Mouse (Mus musculus) adrenal gland, adult (tissue): ENCODE data around the gene Auts2.
A peak's percentile ranks its signal among the peaks of the same experiment; 100 is the strongest.

Experiments
- DNase-seq, 2 experiments: peaks; one replicate each; pipeline ENCODE4 v3.0.0; 2022 to 2023; ENCODE audit warnings: low spot score in 1 of 2; ENCODE audit not compliant: inconsistent age in 2 of 2

Auts2 gene

GRCm38 (mm10) chr5:132500817-132501231 lies 42.3 kb downstream of the Auts2 start:
- no peak for DNase-seq

GRCm38 (mm10) chr5:132498896-132499295 lies 44.2 kb downstream of the Auts2 start:
- no peak for DNase-seq

- no peak for DNase-seq
Measured at GRCm38 (mm10) chr5:132498045-132498444, 45.1 kb downstream of the Auts2 start.

- DNase-seq: peak; percentile 42 to 74
Measured at GRCm38 (mm10) chr5:132492793-132493192, 50.4 kb downstream of the Auts2 start.

- DNase-seq: peak; percentile 37 to 74
Measured at GRCm38 (mm10) chr5:132492040-132492439, 51.1 kb downstream of the Auts2 start.

GRCm38 (mm10) chr5:132491508-132491907 lies 51.6 kb downstream of the Auts2 start:
- no peak for DNase-seq

- peak in 1 of 2 experiments; percentile 49 for DNase-seq
Measured at GRCm38 (mm10) chr5:132490326-132490725, 52.8 kb downstream of the Auts2 start.

GRCm38 (mm10) chr5:132489736-132490313 lies 53.3 kb downstream of the Auts2 start:
- DNase-seq: no peak

- DNase-seq: no peak
Measured at GRCm38 (mm10) chr5:132486831-132487230, 56.3 kb downstream of the Auts2 start.

- no peak for DNase-seq
Measured at GRCm38 (mm10) chr5:132485994-132486393, 57.1 kb downstream of the Auts2 start.

GRCm38 (mm10) chr5:132485448-132485847 lies 57.7 kb downstream of the Auts2 start:
- DNase-seq: no peak

- no peak for DNase-seq
Measured at GRCm38 (mm10) chr5:132481476-132481875, 61.7 kb downstream of the Auts2 start.

- no peak for DNase-seq
Measured at GRCm38 (mm10) chr5:132480461-132480860, 62.7 kb downstream of the Auts2 start.

GRCm38 (mm10) chr5:132479227-132479857 lies 63.8 kb downstream of the Auts2 start:
- no peak for DNase-seq

- no peak for DNase-seq
Measured at GRCm38 (mm10) chr5:132477533-132477932, 65.6 kb downstream of the Auts2 start.

- peak; percentile 23 to 60 for DNase-seq
Measured at GRCm38 (mm10) chr5:132472905-132473321, 70.2 kb downstream of the Auts2 start.

- no peak for DNase-seq
Measured at GRCm38 (mm10) chr5:132472184-132472829, 70.8 kb downstream of the Auts2 start.

GRCm38 (mm10) chr5:132467364-132467743 lies 75.8 kb downstream of the Auts2 start:
- no peak for DNase-seq

GRCm38 (mm10) chr5:132466427-132467363 lies 76.4 kb downstream of the Auts2 start:
- DNase-seq: peak; percentile 19 to 88

- no peak for DNase-seq
Measured at GRCm38 (mm10) chr5:132462560-132462959, 80.6 kb downstream of the Auts2 start.

- no peak for DNase-seq
Measured at GRCm38 (mm10) chr5:132458498-132458897, 84.6 kb downstream of the Auts2 start.
